Mouse (Mus musculus) midbrain, embryonic 12.5 days (tissue): ENCODE measurements around the gene Mthfd1l. TPM values are rescaled to one million over a fixed set of nuclear protein-coding genes. Genes with fewer than 3 reads are reported as not detected.

ENCODE experiments used
- ATAC-seq: fragments of 200-750 bp; cut with Nextera tagmentation; 2 replicates; pipeline ENCODE4 v1.8.0; 2017; ENCODE audit warnings: low read depth, moderate TSS enrichment, moderate library complexity; ENCODE audit not compliant: low FRiP score
- H3K27ac ChIP-seq: fragments of 300-500 bp; sonication (generic); replicated peaks from 2 replicates; pipeline ENCODE4 v1.5.1; 2016; ENCODE audit warnings: mild to moderate bottlenecking
- H3K27me3 ChIP-seq: fragments of 300-500 bp; sonication (generic); 2 replicates; pipeline ENCODE4 v1.6.1; 2016; ENCODE audit warnings: mild to moderate bottlenecking
- H3K36me3 ChIP-seq: fragments of 300-500 bp; sonication (generic); 2 replicates; pipeline ENCODE4 v1.6.1; 2016
- H3K4me1 ChIP-seq: fragments of 300-500 bp; sonication (generic); 2 replicates; pipeline ENCODE4 v1.6.1; 2016
- H3K4me2 ChIP-seq: fragments of 300-500 bp; sonication (generic); replicated peaks from 2 replicates; pipeline ENCODE4 v1.6.1; 2016; ENCODE audit warnings: mild to moderate bottlenecking, moderate library complexity
- H3K4me3 ChIP-seq: fragments of 300-500 bp; sonication (generic); 2 replicates; pipeline ENCODE4 v1.5.1; 2016; ENCODE audit warnings: mild to moderate bottlenecking
- H3K9ac ChIP-seq: fragments of 300-500 bp; sonication (generic); replicated peaks from 2 replicates; pipeline ENCODE4 v1.6.1; 2016; ENCODE audit warnings: mild to moderate bottlenecking, moderate library complexity
- H3K9me3 ChIP-seq: fragments of 300-500 bp; sonication (generic); 2 replicates; pipeline ENCODE4 v1.6.1; 2016; ENCODE audit warnings: mild to moderate bottlenecking
- WGBS: fragments of 180-500 bp; shearing (Covaris S2); methylation state at CpG from one replicate; pipeline ENCODE4 v1.1.7; 2016; 5-methylcytosine and 5-hydroxymethylcytosine counted together
- polyA plus RNA-seq: library from polyadenylated mRNA; unstranded; fragments of >200 nt; fragmentation: Nextera tagmentation; extraction: Ambion mirVana; gene quantifications from 2 replicates; pipeline ENCODE4 v1.2.1, GENCODE M21; 2016

Mthfd1l gene
- polyA plus RNA-seq, 1 experiment from 2014 or later, result 11.7 TPM

GRCm38 (mm10) chr10:4153031-4153430 is 180.1 kb downstream of the Mthfd1l start:
- 83% methylated on average over 4 of the region's 4 CpGs for WGBS

GRCm38 (mm10) chr10:4154035-4154434 is 181.1 kb downstream of the Mthfd1l start:
- no peak overlapping the region; the same call in 1 of the 2 replicates for H3K9ac ChIP-seq
- H3K4me3 ChIP-seq, result no peak overlapping the region
- H3K4me1 ChIP-seq, result no peaks in the 10 kb centered on the region
- no peak for ATAC-seq
- no peaks in the 10 kb centered on the region for H3K36me3 ChIP-seq
- no peaks in the 10 kb centered on the region for H3K9me3 ChIP-seq
- WGBS, result 81% methylated on average over 6 of the region's 6 CpGs
- no peak overlapping the region for H3K27ac ChIP-seq
- no peak overlapping the region for H3K4me2 ChIP-seq
- no peaks in the 10 kb centered on the region for H3K27me3 ChIP-seq

More at GRCm38 (mm10) chr10:4153031-4153430, 180.1 kb downstream of the Mthfd1l start:
- Histone ChIP-seq H3K27me3 (no peaks in the 10 kb centered on the region), H3K9me3 (no peaks in the 10 kb centered on the region), H3K9ac (no peak overlapping the region), H3K36me3 (no peaks in the 10 kb centered on the region), H3K27ac (no peak overlapping the region), H3K4me1 (no peaks in the 10 kb centered on the region), H3K4me3 (no peak overlapping the region), H3K4me2 (no peak overlapping the region)
- ATAC-seq, result no peak

GRCm38 (mm10) chr10:4155521-4155920 is 182.6 kb downstream of the Mthfd1l start:
- H3K9ac ChIP-seq, result no peak overlapping the region
- no peaks in the 10 kb centered on the region for H3K36me3 ChIP-seq
- H3K4me3 ChIP-seq, result no peak overlapping the region
- no peak overlapping the region for H3K27ac ChIP-seq
- no peak for ATAC-seq
- no peaks in the 10 kb centered on the region for H3K4me1 ChIP-seq
- no peaks in the 10 kb centered on the region for H3K27me3 ChIP-seq
- H3K9me3 ChIP-seq, result no peaks in the 10 kb centered on the region
- WGBS, result 83% methylated on average over 5 of the region's 5 CpGs
- no peak overlapping the region for H3K4me2 ChIP-seq

- H3K4me2 ChIP-seq, result no peak overlapping the region
Measured at GRCm38 (mm10) chr10:4158533-4158932, 185.6 kb downstream of the Mthfd1l start.

GRCm38 (mm10) chr10:4159541-4160090 is 186.7 kb downstream of the Mthfd1l start:
- Histone ChIP-seq H3K27ac (no peak overlapping the region), H3K4me2 (no peak overlapping the region), H3K9me3 (no peaks in the 10 kb centered on the region), H3K36me3 (no peaks in the 10 kb centered on the region), H3K9ac (no peak overlapping the region), H3K27me3 (no peaks in the 10 kb centered on the region), H3K4me3 (no peak overlapping the region), H3K4me1 (no peaks in the 10 kb centered on the region)
- no peak for ATAC-seq
- 83% methylated on average over 8 of the region's 8 CpGs for WGBS

More at GRCm38 (mm10) chr10:4158533-4158932, 185.6 kb downstream of the Mthfd1l start:
- ATAC-seq, result no peak
- 83% methylated on average over 5 of the region's 5 CpGs for WGBS
- Histone ChIP-seq H3K9ac (no peak overlapping the region), H3K27me3 (no peaks in the 10 kb centered on the region), H3K4me3 (no peak overlapping the region), H3K4me1 (no peaks in the 10 kb centered on the region), H3K27ac (no peak overlapping the region), H3K9me3 (no peaks in the 10 kb centered on the region), H3K36me3 (no peaks in the 10 kb centered on the region)

- no peak overlapping the region for H3K9ac ChIP-seq
- no peaks in the 10 kb centered on the region for H3K9me3 ChIP-seq
- H3K4me2 ChIP-seq, result no peak overlapping the region
- WGBS, result 72% methylated on average over 12 of the region's 13 CpGs
- H3K4me1 ChIP-seq, result no peaks in the 10 kb centered on the region
- ATAC-seq, result no peak
- H3K4me3 ChIP-seq, result no peak overlapping the region
- no peaks in the 10 kb centered on the region for H3K27me3 ChIP-seq
- H3K36me3 ChIP-seq, result no peaks in the 10 kb centered on the region
- no peak overlapping the region for H3K27ac ChIP-seq
Measured at GRCm38 (mm10) chr10:4160242-4160785, 187.4 kb downstream of the Mthfd1l start.

- no peak for ATAC-seq
- Histone ChIP-seq H3K9me3 (no peaks in the 10 kb centered on the region), H3K4me3 (no peak overlapping the region), H3K27me3 (no peaks in the 10 kb centered on the region), H3K36me3 (no peaks in the 10 kb centered on the region), H3K27ac (no peak overlapping the region), H3K9ac (no peak overlapping the region), H3K4me1 (no peaks in the 10 kb centered on the region), H3K4me2 (no peak overlapping the region)
- whole genome bisulfite sequencing, result 71% methylated on average over 2 of the region's 2 CpGs
Measured at GRCm38 (mm10) chr10:4162049-4162448, 189.1 kb downstream of the Mthfd1l start.

GRCm38 (mm10) chr10:4162976-4163375 is 190.1 kb downstream of the Mthfd1l start:
- no peak overlapping the region for H3K4me3 ChIP-seq
- no peaks in the 10 kb centered on the region for H3K9me3 ChIP-seq
- no peaks in the 10 kb centered on the region for H3K27me3 ChIP-seq
- H3K36me3 ChIP-seq, result no peaks in the 10 kb centered on the region
- H3K4me1 ChIP-seq, result no peaks in the 10 kb centered on the region
- H3K9ac ChIP-seq, result no peak overlapping the region
- whole genome bisulfite sequencing, result 79% methylated on average over 3 of the region's 3 CpGs
- no peak for ATAC-seq
- H3K27ac ChIP-seq, result no peak overlapping the region
- no peak overlapping the region for H3K4me2 ChIP-seq

GRCm38 (mm10) chr10:4164681-4165080 is 191.8 kb downstream of the Mthfd1l start:
- ATAC-seq, result no peak
- H3K27ac ChIP-seq, result no peak overlapping the region

GRCm38 (mm10) chr10:4168222-4168798 is 195.4 kb downstream of the Mthfd1l start:
- Histone ChIP-seq H3K36me3 (no peaks in the 10 kb centered on the region), H3K4me2 (no peak overlapping the region), H3K4me3 (no peak overlapping the region), H3K9ac (no peak overlapping the region), H3K4me1 (0 out of 2 replicates have a peak, but pooled peaks cover 2% of the 10 kb centered on the region), H3K9me3 (no peaks in the 10 kb centered on the region), H3K27ac (no peak overlapping the region), H3K27me3 (no peaks in the 10 kb centered on the region)
- WGBS, result 50% methylated on average over 5 of the region's 5 CpGs
- ATAC-seq, result no peak

More at GRCm38 (mm10) chr10:4164681-4165080, 191.8 kb downstream of the Mthfd1l start:
- Histone ChIP-seq H3K4me1 (0 out of 2 replicates have a peak, but pooled peaks cover 2% of the 10 kb centered on the region), H3K9me3 (no peaks in the 10 kb centered on the region), H3K9ac (no peak overlapping the region), H3K4me2 (no peak overlapping the region), H3K4me3 (no peak overlapping the region), H3K27me3 (no peaks in the 10 kb centered on the region), H3K36me3 (no peaks in the 10 kb centered on the region)
- 92% methylated on average over 9 of the region's 9 CpGs for WGBS

- Histone ChIP-seq H3K4me1 (peaks cover 5% of the 10 kb centered on the region; the same call in 1 of the 2 replicates), H3K4me3 (no peak overlapping the region), H3K27me3 (no peaks in the 10 kb centered on the region), H3K9me3 (no peaks in the 10 kb centered on the region), H3K4me2 (no peak overlapping the region), H3K36me3 (no peaks in the 10 kb centered on the region), H3K9ac (no peak overlapping the region), H3K27ac (no peak overlapping the region)
- 80% methylated on average over 5 of the region's 5 CpGs for WGBS
- no peak for ATAC-seq
Measured at GRCm38 (mm10) chr10:4174229-4174628, 201.3 kb downstream of the Mthfd1l start.

- H3K27ac ChIP-seq, result no peak overlapping the region
- H3K4me2 ChIP-seq, result no peak overlapping the region
Measured at GRCm38 (mm10) chr10:4174717-4175116, 201.8 kb downstream of the Mthfd1l start.

More at GRCm38 (mm10) chr10:4174717-4175116, 201.8 kb downstream of the Mthfd1l start:
- no peaks in the 10 kb centered on the region for H3K36me3 ChIP-seq
- no peaks in the 10 kb centered on the region for H3K27me3 ChIP-seq
- no peak overlapping the region for H3K4me3 ChIP-seq
- no peak overlapping the region for H3K9ac ChIP-seq
- H3K4me1 ChIP-seq, result peaks cover 5% of the 10 kb centered on the region; the same call in 1 of the 2 replicates
- WGBS, result 89% methylated on average over 3 of the region's 3 CpGs
- ATAC-seq, result no peak
- no peaks in the 10 kb centered on the region for H3K9me3 ChIP-seq
